Mouse (Mus musculus) lung, postnatal 0 days (tissue): ENCODE measurements around the gene Snapc2.

Source experiments
- CTCF ChIP-seq: IDR thresholded peaks from 2 replicates; pipeline ENCODE4 v1.5.1; 2016; ENCODE audit warnings: antibody characterized with exemption, mild to moderate bottlenecking
- EP300 ChIP-seq: IDR thresholded peaks from 2 replicates; pipeline ENCODE4 v1.6.1; 2016; ENCODE audit warnings: antibody characterized with exemption, mild to moderate bottlenecking, control low read depth

DNA sequence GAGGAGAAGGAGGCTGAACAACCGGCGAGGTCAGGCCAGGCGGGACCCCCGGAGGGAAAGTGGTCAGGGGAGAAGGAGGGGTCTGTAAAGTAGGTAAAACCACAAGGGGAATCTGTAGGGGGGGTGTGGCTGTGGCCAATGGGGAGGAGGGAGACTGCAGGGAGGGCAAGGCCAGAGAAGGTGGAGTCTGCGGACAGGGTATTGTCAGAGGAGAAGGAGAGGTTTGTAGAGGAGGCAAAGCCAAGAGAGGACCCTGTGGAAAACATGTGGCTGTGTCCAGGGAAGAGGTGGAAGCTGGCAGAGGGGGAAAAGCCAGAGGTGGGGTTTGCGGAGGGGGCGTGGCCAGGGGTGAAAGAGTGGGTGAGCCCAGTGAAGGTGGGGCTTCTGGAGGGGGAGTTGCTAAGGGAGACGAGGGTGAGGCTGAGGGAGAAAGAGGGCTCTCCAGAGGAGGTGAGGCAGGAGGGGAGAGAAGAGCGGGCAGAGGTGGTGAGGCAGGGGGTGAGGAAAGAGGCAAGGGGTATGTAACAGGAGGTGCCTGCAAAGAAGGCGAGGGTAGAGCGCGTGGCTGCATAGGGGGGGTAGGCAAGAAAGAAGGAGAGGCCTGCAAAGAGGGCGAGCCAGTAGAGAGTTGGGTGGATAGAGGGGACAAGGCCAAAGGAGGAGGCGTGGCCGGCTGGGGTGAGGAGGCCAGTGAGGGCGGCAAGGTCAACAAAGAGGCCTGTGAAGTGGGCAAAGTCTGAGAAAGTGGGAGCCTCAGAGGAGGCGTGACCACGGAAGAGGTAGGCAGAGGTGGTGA, 39.5 kb upstream of the Snapc2 start:
- TF ChIP-seq CTCF: no peak
- TF ChIP-seq EP300: no peak
